Mouse (Mus musculus): ENCODE data around the gene Poc1b.

DNA sequence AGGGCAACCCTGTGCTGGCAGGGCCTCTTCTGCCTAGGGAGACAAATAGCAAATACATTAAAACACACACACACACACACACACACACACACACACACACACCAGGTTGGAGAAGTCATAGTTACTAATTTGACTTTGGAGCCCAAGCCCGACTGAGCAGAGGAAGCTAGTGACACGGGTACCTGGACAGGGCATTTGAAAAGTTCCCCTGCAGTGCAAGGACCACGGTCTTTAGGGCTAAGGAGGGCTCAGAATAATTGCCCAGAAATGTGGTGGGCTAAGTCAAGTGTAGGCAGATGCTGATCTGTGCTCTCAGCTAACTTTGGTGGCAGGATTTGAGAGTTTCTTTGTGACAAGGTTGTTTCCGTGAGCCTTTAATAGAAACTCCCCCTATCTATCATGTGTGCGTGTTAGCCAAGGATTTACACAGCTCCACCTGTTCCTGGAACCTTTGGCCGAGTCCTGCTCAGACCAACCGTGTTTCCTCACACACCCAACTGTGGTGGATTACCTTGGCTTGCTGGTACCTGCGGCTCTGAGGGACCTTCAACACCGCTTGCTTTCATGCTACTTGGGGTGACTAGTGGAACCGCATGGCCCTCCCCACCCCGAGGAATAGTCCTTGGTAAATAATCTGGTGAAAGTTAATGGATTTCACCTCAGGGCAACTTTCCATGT, 25.9 kb downstream of the Poc1b start:
- TF ChIP-seq CTCF (IDR thresholded peaks at IDR 0.05) (no peak), EP300 (IDR thresholded peaks at IDR 0.05) (no peak)
